Mouse (Mus musculus) mesoderm, embryonic 11.5 days (tissue): ENCODE results near the gene Nebl.
A peak's percentile ranks its signal among the peaks of the same experiment; 100 is the strongest.

Experiments
- DNase-seq: peaks from one replicate; pipeline ENCODE4 v3.0.0-alpha.2; 2012; ENCODE audit warnings: low read depth, low spot score

Nebl gene

GRCm38 (mm10) chr2:17730957-17731830 is at the start of gene Nebl:
Gene Nebl (minus strand): TSS chr2:17731464.
- peak; percentile 48 for DNase-seq

- no peak for DNase-seq
Observed at GRCm38 (mm10) chr2:17770246-17770825, 39.1 kb upstream of the Nebl start.

DNA sequence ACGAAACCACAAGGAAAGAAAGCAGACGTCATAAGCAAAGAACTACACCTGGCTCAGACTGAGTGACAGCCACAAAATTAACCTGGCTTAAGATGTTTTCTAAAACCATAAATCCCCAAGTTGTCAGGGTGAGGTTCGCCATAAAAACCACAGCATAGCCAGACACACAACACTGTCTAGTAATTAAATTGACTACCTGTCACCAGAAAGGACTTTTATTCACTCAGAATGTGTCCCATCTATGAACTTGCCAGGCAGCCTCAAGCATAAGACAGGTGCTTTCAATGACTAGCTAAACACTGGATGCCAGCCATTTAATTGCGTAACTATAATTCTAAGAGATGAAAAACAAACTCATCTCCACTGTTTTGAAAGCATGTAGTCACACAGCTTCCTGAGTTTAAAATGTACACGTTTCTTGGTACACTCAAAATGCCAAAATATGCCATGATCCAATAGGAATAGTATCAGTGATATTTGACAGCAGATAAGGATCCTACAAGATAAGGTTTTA is 38.0 kb upstream of the Nebl start:
- DNase-seq: no peak

DNA sequence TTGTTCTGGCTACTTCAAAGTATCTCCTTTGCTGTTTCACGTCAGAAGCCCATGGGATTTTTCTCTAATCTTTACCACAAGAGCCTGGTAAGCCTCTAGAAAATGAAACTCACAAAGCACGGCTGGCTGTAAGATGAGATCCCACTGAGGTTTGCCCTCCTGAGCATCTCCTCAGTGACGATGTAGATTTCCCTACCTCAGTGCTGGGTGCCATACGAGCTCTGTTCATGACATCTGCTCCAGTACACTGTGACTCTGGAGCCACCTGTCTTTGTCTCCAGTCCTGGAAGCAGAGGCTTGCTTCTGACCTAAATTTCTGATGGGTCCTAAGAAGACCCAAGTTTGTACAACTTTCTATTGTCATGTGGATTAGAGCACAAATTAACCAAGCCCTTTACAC is 25.0 kb upstream of the Nebl start:
- no peak for DNase-seq

- DNase-seq: no peak
Observed at GRCm38 (mm10) chr2:17742051-17742763, 10.9 kb upstream of the Nebl start.

- DNase-seq: peak; percentile 57
Observed at GRCm38 (mm10) chr2:17741555-17741954, 10.3 kb upstream of the Nebl start.

GRCm38 (mm10) chr2:17740454-17740853 is 9.2 kb upstream of the Nebl start:
- DNase-seq: no peak

- no peak for DNase-seq
Observed at GRCm38 (mm10) chr2:17732210-17732609, 946 bp upstream of the Nebl start.

DNA sequence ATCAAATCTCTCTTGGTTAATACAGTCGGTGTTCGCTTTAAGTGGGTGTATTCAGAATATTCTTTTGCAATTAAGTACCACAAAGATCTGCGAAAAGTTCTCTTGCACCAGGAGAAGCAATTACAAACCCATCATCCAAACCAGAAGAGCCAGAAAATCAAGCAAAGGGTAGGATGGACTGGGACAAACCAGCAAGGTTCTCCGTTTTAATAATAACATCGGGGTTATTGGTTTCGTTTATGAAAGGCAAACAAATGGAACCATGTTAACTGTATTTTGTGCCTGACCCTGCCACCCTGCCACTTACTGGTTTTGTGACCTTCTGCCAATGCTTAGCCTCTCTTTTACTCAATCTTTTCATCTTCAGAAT is 552 bp upstream of the Nebl start:
- no peak for DNase-seq

DNA sequence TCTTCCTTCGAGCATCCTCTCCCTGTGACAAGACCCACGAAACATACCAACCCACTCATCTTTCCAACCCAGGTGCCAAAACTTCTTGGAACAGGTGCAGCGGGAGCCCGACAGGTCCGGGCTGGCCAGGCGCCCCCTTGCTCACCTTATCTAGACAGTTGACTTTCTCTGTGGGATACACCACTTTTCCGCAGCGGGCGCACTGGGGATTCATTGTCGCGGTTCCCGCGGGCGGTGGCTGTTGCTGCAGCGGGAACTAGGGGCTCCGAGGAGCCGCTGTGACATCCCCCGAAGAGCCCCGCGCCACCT is 662 bp downstream of the Nebl start:
- DNase-seq: no peak

DNA sequence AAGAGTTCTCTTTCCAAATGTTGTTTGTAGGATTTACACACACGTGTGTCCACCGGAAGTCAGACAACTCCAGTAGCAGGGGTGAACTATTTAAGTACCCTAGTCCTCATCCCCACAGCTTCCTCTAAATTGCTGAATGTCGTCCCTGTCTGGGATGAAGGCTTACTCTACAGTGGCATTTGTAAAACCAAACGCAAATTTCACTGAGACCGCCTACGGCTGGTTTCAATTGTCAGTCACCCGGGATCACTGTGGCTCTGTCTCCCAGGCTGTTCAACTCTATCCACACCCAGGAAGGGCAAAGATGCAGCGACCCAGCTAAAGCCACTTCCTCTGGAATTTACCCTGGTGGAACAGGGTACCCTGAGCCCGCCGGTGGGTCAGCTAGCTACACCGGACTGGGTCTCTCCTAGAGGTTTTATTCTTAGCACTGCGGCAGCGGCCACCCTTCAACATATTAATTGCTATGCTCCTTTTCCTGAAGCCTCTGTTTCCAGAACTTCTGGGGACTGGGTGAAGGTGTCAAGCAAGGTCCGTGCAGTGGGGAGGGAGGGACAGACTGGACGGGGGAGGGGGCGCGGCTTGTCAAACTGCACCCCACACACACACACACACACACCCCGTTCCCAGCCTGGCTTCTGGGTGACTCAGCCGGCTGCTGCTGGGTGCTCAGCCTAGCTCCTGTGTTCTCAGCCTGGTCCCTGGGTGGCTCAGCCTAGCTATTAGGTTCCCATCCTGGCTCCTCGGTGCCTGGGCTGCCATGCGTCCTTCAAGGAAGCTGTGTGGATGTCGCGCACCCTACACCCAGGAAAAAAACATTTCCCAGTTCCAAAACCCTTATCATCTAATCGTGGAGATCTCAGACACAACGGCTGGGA is 1.3 kb downstream of the Nebl start:
- DNase-seq: no peak

DNA sequence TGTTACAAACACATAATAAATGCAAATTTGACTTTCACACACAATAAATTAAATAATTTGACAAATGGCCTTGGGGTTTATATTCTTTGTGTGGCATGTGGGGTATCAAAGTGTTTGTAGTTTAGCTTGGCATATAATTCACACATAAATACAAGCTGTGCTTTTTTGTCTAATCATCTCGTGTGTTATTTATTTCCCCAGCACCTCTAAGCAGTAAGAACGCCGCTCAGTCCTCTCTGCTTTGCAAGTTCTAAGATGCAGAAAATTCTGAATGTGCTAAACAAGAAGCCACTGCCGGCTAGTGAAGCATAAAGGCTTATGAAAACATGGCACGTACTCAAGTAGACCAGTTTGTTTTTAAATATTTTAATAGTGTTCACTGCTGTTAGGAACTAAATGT is 6.9 kb downstream of the Nebl start:
- no peak for DNase-seq

DNA sequence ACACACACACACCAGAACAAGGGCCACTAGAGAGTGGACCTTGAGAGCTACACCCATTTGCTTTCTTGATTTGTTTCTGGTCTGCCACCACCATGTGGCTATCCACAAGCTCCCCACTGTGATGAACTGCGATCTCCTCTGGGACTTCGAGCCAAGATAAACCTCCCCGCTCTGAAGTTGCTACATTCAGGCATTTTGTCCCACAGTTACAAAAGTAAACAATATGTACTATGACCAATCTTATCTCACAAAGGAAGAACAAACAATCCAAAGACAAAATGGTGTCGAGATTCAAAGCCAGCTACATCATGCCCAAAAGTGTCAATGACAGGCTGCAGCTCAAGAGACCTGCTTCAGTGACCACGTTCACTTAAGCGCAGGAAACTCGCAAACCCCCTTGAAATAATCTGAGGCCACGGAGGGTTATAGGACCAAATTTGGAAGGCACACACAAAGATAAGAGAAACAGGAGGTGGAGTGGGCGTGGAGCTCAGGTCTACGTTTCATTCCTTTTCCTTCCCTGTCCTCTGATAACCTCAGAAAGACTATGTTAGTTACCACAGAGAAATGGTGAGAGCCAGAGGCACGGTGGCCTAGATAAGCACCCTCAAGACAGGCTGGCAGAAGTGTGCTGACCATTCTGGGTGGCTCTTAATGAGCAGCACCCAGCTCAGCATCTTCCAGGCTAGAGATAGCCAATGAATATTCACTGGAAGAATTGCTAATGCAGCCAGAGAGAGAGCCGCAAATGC is 7.8 kb downstream of the Nebl start:
- no peak for DNase-seq

DNA sequence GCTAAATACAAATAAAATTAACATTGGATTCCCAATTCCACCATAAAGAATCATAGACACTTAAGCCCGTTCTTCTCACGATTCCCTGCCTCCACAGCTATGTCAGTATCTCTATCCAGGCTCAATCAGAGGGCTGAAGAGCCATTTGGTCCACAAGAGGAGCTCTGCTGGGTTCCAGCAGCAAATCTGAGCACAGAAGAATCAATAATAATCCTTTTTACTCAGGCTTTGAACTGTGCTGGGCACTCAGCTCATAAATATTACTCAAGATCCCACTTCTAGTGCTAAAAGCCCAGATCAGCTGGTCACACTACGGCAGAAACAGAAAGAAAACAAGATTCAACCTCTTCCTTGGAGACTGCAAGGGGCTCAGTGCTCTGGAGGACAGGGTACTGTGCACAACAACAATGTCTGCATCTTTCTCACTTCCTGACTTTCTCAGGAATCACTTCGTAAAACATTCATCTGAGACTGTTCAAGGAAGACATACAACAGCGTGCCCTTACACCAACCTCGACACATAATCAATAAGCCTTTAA is 10.0 kb downstream of the Nebl start:
- no peak for DNase-seq

GRCm38 (mm10) chr2:17718281-17718680 is 13.0 kb downstream of the Nebl start:
- DNase-seq: no peak

DNA sequence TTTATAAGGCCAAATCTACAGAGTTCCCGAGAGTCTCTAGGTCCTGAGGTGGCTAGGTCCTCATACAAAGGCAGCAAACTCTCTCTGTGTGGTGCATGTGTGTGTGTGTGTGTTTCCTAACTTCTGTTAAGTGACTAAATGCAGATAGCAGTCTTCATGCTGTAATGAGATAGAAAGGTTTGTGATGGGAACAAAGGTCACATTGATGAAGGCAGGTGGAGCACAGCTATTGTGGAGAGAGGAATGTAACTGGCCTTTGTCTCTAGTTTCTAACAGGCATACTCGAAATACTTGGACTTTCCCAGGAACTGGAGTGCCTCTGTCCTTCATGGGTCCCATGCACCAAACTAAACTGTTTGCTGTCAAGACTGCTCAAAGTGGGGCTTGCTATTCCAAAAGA is 14.1 kb downstream of the Nebl start:
- DNase-seq: no peak

DNA sequence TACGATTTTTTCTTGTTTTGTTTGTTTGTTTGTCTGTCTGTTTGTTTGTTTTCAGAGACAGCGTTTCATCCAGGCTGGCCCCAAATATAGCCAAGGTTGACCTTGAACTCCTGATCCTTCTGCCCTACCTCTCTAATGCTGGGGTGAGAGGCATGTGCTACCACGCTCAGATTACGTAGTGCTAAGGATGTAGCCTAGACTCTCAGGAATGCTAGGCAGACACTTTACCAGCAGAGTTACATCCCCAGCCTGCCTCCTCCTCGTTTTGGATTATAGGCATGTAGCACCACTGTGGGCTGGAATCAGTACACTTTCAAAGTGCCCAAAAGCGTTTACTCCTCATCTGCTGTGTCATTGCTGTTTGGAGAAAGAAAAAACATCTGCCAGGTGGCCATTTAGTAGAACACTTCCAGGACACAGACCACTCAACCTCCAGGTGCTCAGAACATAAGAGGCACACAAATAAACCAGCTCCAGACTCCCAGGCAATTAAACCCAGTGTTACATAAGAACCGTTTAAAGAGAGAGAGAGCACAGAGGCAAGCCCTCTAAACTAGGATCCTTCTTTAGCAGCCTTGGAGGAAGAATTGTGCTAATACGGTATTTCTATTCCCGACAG is 16.0 kb downstream of the Nebl start:
- no peak for DNase-seq

DNA sequence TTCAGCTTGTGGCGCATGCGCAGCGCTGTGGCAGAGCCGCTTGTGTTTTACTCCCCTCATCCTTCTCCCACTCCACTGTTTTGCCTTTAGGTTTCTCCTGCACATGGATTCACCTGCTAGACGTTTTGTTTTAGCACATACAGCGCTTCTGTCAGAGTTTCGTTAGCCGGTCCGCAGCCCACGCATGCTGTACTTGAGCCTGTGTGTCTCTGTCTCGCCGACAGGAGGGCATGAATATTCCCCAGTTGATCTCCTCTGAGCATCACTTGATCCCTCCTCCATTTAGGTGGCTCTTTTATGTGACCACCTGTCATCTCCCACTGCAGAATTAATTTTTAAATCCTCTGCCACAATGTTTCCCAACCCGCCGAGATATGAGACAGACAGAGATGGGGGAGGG is 16.6 kb downstream of the Nebl start:
- DNase-seq: no peak

GRCm38 (mm10) chr2:17714124-17714523 is 17.1 kb downstream of the Nebl start:
- DNase-seq: no peak

DNA sequence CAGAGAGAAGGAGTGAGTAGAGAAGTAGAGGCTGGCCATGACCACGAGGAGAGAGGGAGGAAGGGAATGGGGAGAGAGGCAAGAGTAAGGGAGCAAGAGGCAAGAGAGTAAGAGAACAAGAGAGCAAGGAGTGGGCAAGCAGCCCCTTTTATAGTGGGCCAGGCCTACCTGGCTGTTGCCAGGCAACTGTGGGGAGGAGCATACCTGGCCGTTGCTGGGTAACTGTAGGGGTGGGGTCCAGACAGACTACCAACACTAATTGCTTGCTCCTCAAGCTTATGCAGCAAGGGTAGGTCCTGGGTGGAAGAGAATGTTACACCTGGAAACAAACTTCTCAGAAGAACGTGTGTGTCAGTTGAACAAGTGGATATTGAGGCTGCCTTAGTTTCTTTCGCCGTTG is 20.0 kb downstream of the Nebl start:
- no peak for DNase-seq
